11 mouse cellular contexts compared by ENCODE assay signal in genomic region chr7:143686191-143686590, GRCm38 (mm10). TPM values are rescaled to one million over a fixed set of nuclear protein-coding genes. Genes with fewer than 3 reads are reported as not detected.
A peak's percentile ranks its signal among the peaks of the same experiment; 100 is the strongest.
DNase-seq lines count a peak whose midpoint lies in the region; ATAC-seq and TF ChIP-seq lines count a peak whose summit lies in the region.
"Not testable (repeated sequence)": the region's sequence is repeated elsewhere in the genome, so short reads cannot be mapped to it uniquely, and the experiment has no call there.
"Had no signal": no experiment of that assay in that cellular context is flagged by ENCODE, and none has a peak within 500 bp of the region (broad histone marks: within the 10 kb centered on the region; RNA-seq: fewer than 3 reads in every experiment).

No protein-coding gene starts in this region.

- peaks cover 37% of the 10 kb centered on the region for H3K36me3 ChIP-seq in embryonic facial prominence, embryonic 15.5 days
- H3K36me3 ChIP-seq in heart, embryonic 14.5 days (ENCODE audit: control insufficient read depth, insufficient read depth, low read length), result peaks cover 38% of the 10 kb centered on the region
- H3K36me3 ChIP-seq in hindbrain, embryonic 16.5 days (ENCODE audit: control insufficient read depth, insufficient read depth, low read length), result peaks cover 20% of the 10 kb centered on the region
- peaks cover 36% of the 10 kb centered on the region for H3K36me3 ChIP-seq in kidney, embryonic 15.5 days
- peaks cover 38% of the 10 kb centered on the region for H3K36me3 ChIP-seq in limb, embryonic 14.5 days (ENCODE audit: control insufficient read depth, insufficient read depth, low read length)
- H3K36me3 ChIP-seq in neural tube, embryonic 13.5 days, result peaks cover 34% of the 10 kb centered on the region

- TF ChIP-seq CTCF in bone marrow, adult 2 months (IDR thresholded peaks at IDR 0.05; ENCODE audit: control insufficient read depth, insufficient read depth, low read length), result not testable (repeated sequence)

- H3K27ac ChIP-seq in bone marrow, adult 2 months (ENCODE audit: control insufficient read depth, insufficient read depth, low read depth, low read length, poor library complexity), result peak overlapping the region; percentile 41; the same call in 1 of the 2 replicates
- not testable (repeated sequence) for H3K27ac ChIP-seq in embryonic facial prominence, embryonic 15.5 days (replicated peaks); heart, embryonic 14.5 days (replicated peaks in 1 of 2; ENCODE audit: control insufficient read depth in 1 of 2, insufficient read depth in 1 of 2, low read depth in 2 of 2, low read length in 2 of 2); hindbrain, embryonic 16.5 days (ENCODE audit: low read depth, low read length); kidney, embryonic 15.5 days; limb, embryonic 14.5 days (replicated peaks; ENCODE audit: low read depth, low read length); neural tube, embryonic 13.5 days (replicated peaks)

- not testable (repeated sequence) for DNase-seq in limb, embryonic 14.5 days (ENCODE audit: low spot score)

- not testable (repeated sequence) for TF ChIP-seq POLR2A in bone marrow, adult 2 months (IDR thresholded peaks at IDR 0.05; ENCODE audit: borderline replicate concordance, control insufficient read depth, low read depth, low read length); limb, embryonic 14.5 days (IDR thresholded peaks at IDR 0.05; ENCODE audit: borderline replicate concordance, extremely low read depth, insufficient read depth, insufficient read length)

- not testable (repeated sequence) for H3K4me1 ChIP-seq in bone marrow, adult 2 months (ENCODE audit: control insufficient read depth, insufficient read depth, low read length); embryonic facial prominence, embryonic 15.5 days; heart, embryonic 14.5 days (ENCODE audit: control insufficient read depth in 2 of 2, insufficient read depth in 2 of 2, low read length in 2 of 2); hindbrain, embryonic 16.5 days (ENCODE audit: control insufficient read depth, insufficient read depth, low read depth, low read length); kidney, embryonic 15.5 days; limb, embryonic 14.5 days (ENCODE audit: control insufficient read depth, insufficient read depth, low read length); neural tube, embryonic 13.5 days (replicated peaks)

- peak; percentile 59; the same call in 1 of the 2 replicates for ATAC-seq in embryonic facial prominence, embryonic 15.5 days (ENCODE audit: insufficient number of reproducible peaks, low FRiP score, low TSS enrichment, low read depth)
- ATAC-seq in heart, embryonic 14.5 days (ENCODE audit: insufficient number of reproducible peaks, insufficient read depth, low FRiP score, low read depth), result not testable (repeated sequence)
- ATAC-seq in hindbrain, embryonic 16.5 days, result peak; percentile 21; the same call in 1 of the 2 replicates
- peak; percentile 59; the same call in 1 of the 2 replicates for ATAC-seq in kidney, embryonic 15.5 days (replicated peaks; ENCODE audit: low FRiP score)
- 0 out of 2 replicates have a peak, but pooled peaks have one; percentile 13 for ATAC-seq in limb, embryonic 14.5 days (ENCODE audit: low FRiP score, low read depth)
- ATAC-seq in megakaryocyte progenitor cell, adult 5-6 weeks (replicated peaks; ENCODE audit: poor library complexity), result peak; percentile 32
- 0 out of 2 replicates have a peak, but pooled peaks have one; percentile 32 for ATAC-seq in neural tube, embryonic 13.5 days (ENCODE audit: low read depth)

- not testable (repeated sequence) for H3K9me3 ChIP-seq in embryonic facial prominence, embryonic 15.5 days (replicated peaks); heart, embryonic 14.5 days (ENCODE audit: control insufficient read depth, low read length); hindbrain, embryonic 16.5 days (ENCODE audit: control insufficient read depth, low read length); kidney, embryonic 15.5 days (replicated peaks); limb, embryonic 14.5 days (ENCODE audit: control insufficient read depth, low read length); neural tube, embryonic 13.5 days

- H3K4me3 ChIP-seq in bone marrow, adult 2 months (replicated peaks; ENCODE audit: control insufficient read depth, low read depth, low read length); embryonic facial prominence, embryonic 15.5 days (replicated peaks); heart, embryonic 14.5 days (ENCODE audit: control insufficient read depth in 1 of 2, insufficient read depth in 1 of 2, low read depth in 1 of 2, low read length in 2 of 2); hindbrain, embryonic 16.5 days (ENCODE audit: low read length); kidney, embryonic 15.5 days (replicated peaks); limb, embryonic 14.5 days (replicated peaks; ENCODE audit: low read length); neural tube, embryonic 13.5 days: not testable (repeated sequence)

- H3K9ac ChIP-seq in embryonic facial prominence, embryonic 15.5 days; heart, embryonic 14.5 days (ENCODE audit: low read length); hindbrain, embryonic 16.5 days (ENCODE audit: low read depth, low read length); kidney, embryonic 15.5 days; limb, embryonic 14.5 days (ENCODE audit: low read depth, low read length, severe bottlenecking); neural tube, embryonic 13.5 days: not testable (repeated sequence)

- H3K27me3 ChIP-seq in embryonic facial prominence, embryonic 15.5 days; heart, embryonic 14.5 days (ENCODE audit: control insufficient read depth, insufficient read depth, low read length); hindbrain, embryonic 16.5 days (replicated peaks; ENCODE audit: control insufficient read depth, insufficient read depth, low read length); kidney, embryonic 15.5 days; limb, embryonic 14.5 days (ENCODE audit: control insufficient read depth, insufficient read depth, low read length); neural tube, embryonic 13.5 days: not testable (repeated sequence)

- not testable (repeated sequence) for H3K4me2 ChIP-seq in embryonic facial prominence, embryonic 15.5 days (replicated peaks); hindbrain, embryonic 16.5 days (ENCODE audit: low read length); kidney, embryonic 15.5 days; limb, embryonic 14.5 days (replicated peaks; ENCODE audit: low read depth, low read length, severe bottlenecking); neural tube, embryonic 13.5 days
- peak overlapping the region; percentile 69; the same call in 1 of the 2 replicates for H3K4me2 ChIP-seq in heart, embryonic 14.5 days (ENCODE audit: low read length)

- WGBS in bone marrow, adult 2 months, result 15% methylated on average over 4 of the region's 4 CpGs
- 45% methylated on average over 4 of the region's 4 CpGs for WGBS in embryonic facial prominence, embryonic 15.5 days
- 45% methylated on average over 4 of the region's 4 CpGs for WGBS in heart, embryonic 14.5 days
- 62% methylated on average over 4 of the region's 4 CpGs for WGBS in hindbrain, embryonic 16.5 days
- whole genome bisulfite sequencing in kidney, embryonic 15.5 days, result 43% methylated on average over 4 of the region's 4 CpGs
- WGBS in limb, embryonic 14.5 days, result 58% methylated on average over 4 of the region's 4 CpGs
- 61% methylated on average over 4 of the region's 4 CpGs for WGBS in neural tube, embryonic 13.5 days

RNA-seq across cellular contexts. Expression of gene Tnfrsf23, which starts 0.5 kb away (rescaled TPM):
- 0.85 and 1.3 TPM in 2 replicates for polyA plus RNA-seq in bone marrow, adult 2 months (2011; ENCODE audit: insufficient read depth, insufficient read length, low replicate concordance, missing spikeins)
- polyA plus RNA-seq in embryonic facial prominence, embryonic 15.5 days (2015; fragmentation: Nextera tagmentation; extraction: Ambion mirVana), result 4.0 and 4.9 TPM in 2 replicates
- polyA plus RNA-seq in heart, embryonic 14.5 days (2014; fragmentation: Nextera tagmentation; extraction: Ambion mirVana), result 1.3 and 2.2 TPM in 2 replicates
- 0.71 and 1.5 TPM in 2 replicates for polyA plus RNA-seq in hindbrain, embryonic 16.5 days (2015; fragmentation: Nextera tagmentation; extraction: Ambion mirVana)
- 2.0 and 2.8 TPM in 2 replicates for polyA plus RNA-seq in kidney, embryonic 15.5 days (2015; fragmentation: Nextera tagmentation; extraction: Ambion mirVana)
- polyA plus RNA-seq in limb, embryonic 14.5 days (2012; rRNA removed), result 5.5 TPM in 2 replicates
- polyA plus RNA-seq in limb, embryonic 14.5 days (2014; fragmentation: Nextera tagmentation; extraction: Ambion mirVana), result 2.8 and 3.2 TPM in 2 replicates
- total RNA-seq in megakaryocyte progenitor cell, adult 5-6 weeks (2015), result 3.9 and 5.8 TPM in 2 replicates
- 0.20 and 2.1 TPM in 2 replicates for total RNA-seq in megakaryocyte progenitor cell, adult 5-6 weeks (2017)
- polyA plus RNA-seq in neural tube, embryonic 13.5 days (2015; fragmentation: Nextera tagmentation; extraction: Ambion mirVana), result 0.43 and 0.96 TPM in 2 replicates
- total RNA-seq: megakaryocyte-erythroid progenitor cell, adult 5-6 weeks had no signal

RNA-seq across cellular contexts. Expression of gene Tnfrsf22, which starts 36.7 kb away (rescaled TPM):
- polyA plus RNA-seq in bone marrow, adult 2 months (2011; ENCODE audit: insufficient read depth, insufficient read length, low replicate concordance, missing spikeins), result 0.57 TPM in 1 of 2 replicates, not detected in the other
- polyA plus RNA-seq in embryonic facial prominence, embryonic 15.5 days (2015; fragmentation: Nextera tagmentation; extraction: Ambion mirVana), result 9.0 and 11.1 TPM in 2 replicates
- polyA plus RNA-seq in heart, embryonic 14.5 days (2014; fragmentation: Nextera tagmentation; extraction: Ambion mirVana), result 4.0 and 4.6 TPM in 2 replicates
- polyA plus RNA-seq in hindbrain, embryonic 16.5 days (2015; fragmentation: Nextera tagmentation; extraction: Ambion mirVana), result 2.4 and 5.0 TPM in 2 replicates
- 10.6 and 12.1 TPM in 2 replicates for polyA plus RNA-seq in kidney, embryonic 15.5 days (2015; fragmentation: Nextera tagmentation; extraction: Ambion mirVana)
- polyA plus RNA-seq in limb, embryonic 14.5 days (2012; rRNA removed), result 20.5 and 24.4 TPM in 2 replicates
- 10.7 and 13.0 TPM in 2 replicates for polyA plus RNA-seq in limb, embryonic 14.5 days (2014; fragmentation: Nextera tagmentation; extraction: Ambion mirVana)
- total RNA-seq in megakaryocyte progenitor cell, adult 5-6 weeks (2015), result 8.3 and 13.6 TPM in 2 replicates
- total RNA-seq in megakaryocyte progenitor cell, adult 5-6 weeks (2017), result 2.8 and 5.7 TPM in 2 replicates
- polyA plus RNA-seq in neural tube, embryonic 13.5 days (2015; fragmentation: Nextera tagmentation; extraction: Ambion mirVana), result 3.2 and 4.2 TPM in 2 replicates

RNA-seq across cellular contexts. Expression of gene Tnfrsf26, which starts 57.7 kb away (rescaled TPM):
- polyA plus RNA-seq in bone marrow, adult 2 months (2011; ENCODE audit: insufficient read depth, insufficient read length, low replicate concordance, missing spikeins), result 2.4 and 4.3 TPM in 2 replicates
- polyA plus RNA-seq in embryonic facial prominence, embryonic 15.5 days (2015; fragmentation: Nextera tagmentation; extraction: Ambion mirVana), result 1.1 and 1.4 TPM in 2 replicates
- polyA plus RNA-seq in heart, embryonic 14.5 days (2014; fragmentation: Nextera tagmentation; extraction: Ambion mirVana), result 0.63 and 0.80 TPM in 2 replicates
- polyA plus RNA-seq in hindbrain, embryonic 16.5 days (2015; fragmentation: Nextera tagmentation; extraction: Ambion mirVana), result 0.07 and 0.18 TPM in 2 replicates
- 0.54 and 0.65 TPM in 2 replicates for polyA plus RNA-seq in kidney, embryonic 15.5 days (2015; fragmentation: Nextera tagmentation; extraction: Ambion mirVana)
- polyA plus RNA-seq in limb, embryonic 14.5 days (2012; rRNA removed), result 0.35 and 0.51 TPM in 2 replicates
- polyA plus RNA-seq in limb, embryonic 14.5 days (2014; fragmentation: Nextera tagmentation; extraction: Ambion mirVana), result 0.54 and 0.61 TPM in 2 replicates
- 28.1 and 31.6 TPM in 2 replicates for total RNA-seq in megakaryocyte progenitor cell, adult 5-6 weeks (2015)
- total RNA-seq in megakaryocyte progenitor cell, adult 5-6 weeks (2017), result 20.1 and 20.5 TPM in 2 replicates
- polyA plus RNA-seq in neural tube, embryonic 13.5 days (2015; fragmentation: Nextera tagmentation; extraction: Ambion mirVana), result 0.10 and 0.28 TPM in 2 replicates
- total RNA-seq: left cerebral cortex, adult 8-10 months had no signal
- polyA plus RNA-seq: testis, adult 2 months had no signal
